Mouse (Mus musculus) spleen, postnatal 14 days (tissue): ENCODE data around the gene C1qtnf9.

Experiments used
- DNase-seq, 2 experiments: peaks; one replicate each; pipeline ENCODE4 v3.0.0; 2021 to 2022; ENCODE audit warnings: low spot score in 2 of 2

Gene C1qtnf9

GRCm38 (mm10) chr14:60784427-60785315 lies 16.7 kb downstream of the C1qtnf9 start, which contains the start of gene Mipep:
Gene Mipep, plus strand, starts transcription at chr14:60784573.
- DNase-seq, result peak; percentile 70 to 80

GRCm38 (mm10) chr14:60790103-60790502 lies 22.2 kb downstream of the C1qtnf9 start:
- peak in 1 of 2 experiments; percentile 59 for DNase-seq

GRCm38 (mm10) chr14:60796600-60797322 lies 28.8 kb downstream of the C1qtnf9 start:
- DNase-seq, result no peak

- DNase-seq, result no peak
Observed at GRCm38 (mm10) chr14:60797596-60797995, 29.7 kb downstream of the C1qtnf9 start.

GRCm38 (mm10) chr14:60798721-60799120 lies 30.8 kb downstream of the C1qtnf9 start:
- DNase-seq, result no peak

GRCm38 (mm10) chr14:60799762-60800728 lies 32.1 kb downstream of the C1qtnf9 start:
- no peak for DNase-seq

- DNase-seq, result no peak
Observed at GRCm38 (mm10) chr14:60802026-60802425, 34.1 kb downstream of the C1qtnf9 start.

- DNase-seq, result no peak
Observed at GRCm38 (mm10) chr14:60804978-60805377, 37.0 kb downstream of the C1qtnf9 start.

GRCm38 (mm10) chr14:60805871-60806270 lies 37.9 kb downstream of the C1qtnf9 start:
- DNase-seq, result no peak

GRCm38 (mm10) chr14:60806891-60807344 lies 39.0 kb downstream of the C1qtnf9 start:
- DNase-seq, result no peak

- DNase-seq, result no peak
Observed at GRCm38 (mm10) chr14:60809881-60810280, 41.9 kb downstream of the C1qtnf9 start.

GRCm38 (mm10) chr14:60811547-60811946 lies 43.6 kb downstream of the C1qtnf9 start:
- no peak for DNase-seq

- DNase-seq, result no peak
Observed at GRCm38 (mm10) chr14:60815098-60815497, 47.2 kb downstream of the C1qtnf9 start.

- DNase-seq, result no peak
Observed at GRCm38 (mm10) chr14:60818045-60818444, 50.1 kb downstream of the C1qtnf9 start.

- DNase-seq, result no peak
Observed at GRCm38 (mm10) chr14:60830096-60830495, 62.2 kb downstream of the C1qtnf9 start.
